Mouse (Mus musculus) NIH3T3 (cell line): Measurements from ENCODE around the gene Ppp1r15a.
"Not testable (repeated sequence)": the region's sequence is repeated elsewhere in the genome, so short reads cannot be mapped to it uniquely, and the experiment has no call there.

Experiments
- DNase-seq: peaks from one replicate; pipeline ENCODE4 v3.0.0-alpha.2; 2012; ENCODE audit warnings: low read depth

Ppp1r15a gene

DNA sequence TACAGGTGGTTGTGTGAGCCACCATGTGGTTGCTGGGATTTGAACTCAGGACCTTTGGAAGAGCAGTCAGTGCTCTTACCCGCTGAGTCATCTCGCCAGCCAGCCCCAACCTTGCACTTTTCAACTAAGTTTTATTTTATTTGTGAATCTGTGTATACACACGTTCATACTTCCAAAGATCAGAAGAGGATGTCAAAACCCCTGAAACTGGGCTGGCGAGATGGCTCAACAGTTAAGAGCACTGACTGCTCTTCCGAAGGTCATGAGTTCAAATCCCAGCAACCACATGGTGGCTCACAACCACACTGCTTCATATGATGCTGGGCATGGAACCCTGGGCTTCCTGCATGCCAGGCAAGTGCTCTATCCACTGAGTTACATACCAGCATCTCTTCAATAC, 41.1 kb downstream of the Ppp1r15a start:
- not testable (repeated sequence) for DNase-seq

- no peak for DNase-seq
Observed at GRCm38 (mm10) chr7:45482166-45482565, 43.9 kb downstream of the Ppp1r15a start.

GRCm38 (mm10) chr7:45481374-45481927, 44.6 kb downstream of the Ppp1r15a start, which contains the start of gene Tulp2:
Gene Tulp2, plus strand, starts transcription at chr7:45481877.
- peak; percentile 83 for DNase-seq

GRCm38 (mm10) chr7:45480310-45480709, 45.8 kb downstream of the Ppp1r15a start:
- not testable (repeated sequence) for DNase-seq

DNA sequence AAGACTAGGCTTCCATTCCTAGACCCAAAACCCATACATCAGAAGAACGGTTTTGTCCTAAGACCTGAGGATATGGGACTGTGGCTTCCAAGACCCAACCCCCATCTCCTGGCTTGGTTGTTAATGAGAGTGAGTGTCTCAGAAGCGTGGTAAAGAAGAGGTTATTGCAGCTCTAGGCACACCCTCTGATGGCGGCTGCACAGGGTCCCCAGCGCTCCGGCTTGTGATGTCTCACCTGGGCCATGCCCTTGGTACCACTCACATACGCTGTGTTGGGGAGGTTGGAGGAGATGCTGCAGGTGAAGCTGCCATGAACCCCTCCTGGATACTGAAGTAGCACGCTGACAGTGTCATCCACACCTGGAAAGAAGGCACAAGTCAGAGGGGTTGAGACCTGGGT, 47.3 kb downstream of the Ppp1r15a start:
- no peak for DNase-seq

DNA sequence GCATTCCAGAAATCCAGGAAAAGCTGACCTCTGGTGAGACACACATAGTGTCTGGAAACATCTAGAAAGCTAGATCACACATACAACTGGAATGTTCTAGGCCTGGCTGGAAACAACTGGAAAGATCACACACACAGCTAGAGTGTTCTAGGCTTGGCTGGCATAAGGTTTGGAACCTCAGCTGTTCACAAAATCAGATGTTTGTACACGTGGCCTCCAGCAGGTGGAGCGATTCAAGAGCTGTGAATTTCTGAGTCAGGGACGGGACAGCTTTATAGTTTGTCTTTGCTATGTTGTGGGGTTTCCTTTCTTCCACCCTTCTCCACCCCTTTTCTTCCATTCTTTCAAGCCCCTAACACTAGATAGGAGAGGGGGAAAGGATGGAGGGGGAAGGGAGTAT, 49.1 kb downstream of the Ppp1r15a start:
- peak; percentile 87 for DNase-seq

- no peak for DNase-seq
Observed at GRCm38 (mm10) chr7:45476453-45476852, 49.6 kb downstream of the Ppp1r15a start.

DNA sequence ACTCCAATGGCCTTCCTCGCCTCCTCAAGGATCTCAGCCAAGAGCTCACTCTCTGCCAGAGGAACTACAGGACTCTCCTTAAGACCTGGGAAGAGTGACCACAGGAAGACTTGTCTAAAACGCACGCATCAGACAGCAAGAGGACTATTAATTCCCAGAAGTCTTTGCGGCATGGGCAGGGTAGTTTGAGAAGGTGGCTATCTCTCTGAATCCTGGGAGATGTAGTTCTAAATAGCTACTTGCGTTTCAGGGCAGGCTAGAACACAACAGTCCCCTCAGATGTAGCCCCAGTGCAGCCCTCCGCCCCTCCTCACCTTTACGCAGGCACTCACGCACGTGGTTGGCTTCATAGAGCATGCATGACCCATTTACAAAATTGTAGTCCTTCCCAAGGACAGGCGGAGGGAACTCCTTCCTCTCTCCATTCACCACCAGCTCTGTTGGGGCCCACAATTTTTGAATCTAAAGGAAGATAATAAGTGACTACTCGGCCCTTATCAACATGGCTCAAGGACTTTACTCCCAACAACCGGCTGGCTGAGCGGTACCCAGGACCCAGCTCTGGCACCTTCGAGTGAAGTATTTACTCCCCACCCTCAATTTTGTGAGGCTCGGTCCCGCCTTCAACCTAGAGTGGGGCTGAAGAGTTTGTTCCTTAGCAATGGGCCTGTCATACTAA, 50.6 kb downstream of the Ppp1r15a start:
- DNase-seq = peak; percentile 61
